Mouse (Mus musculus) adrenal gland, postnatal 10 days (tissue): ENCODE results near the gene Surf1. TPM values are rescaled to one million over a fixed set of nuclear protein-coding genes. Genes with fewer than 3 reads are reported as not detected.
"Not testable (repeated sequence)": the region's sequence is repeated elsewhere in the genome, so short reads cannot be mapped to it uniquely, and the experiment has no call there.

Source experiments
- DNase-seq: peaks from one replicate; pipeline ENCODE4 v3.0.0; 2021; ENCODE audit warnings: mixed read lengths
- total RNA-seq, 2 experiments: library from RNA; stranded (reverse); gene quantifications; 2 replicates each; pipeline ENCODE4 v1.2.3; 2021

The Surf1 gene
- total RNA-seq, 2 experiments from 2014 or later = 78.4 to 81.5 TPM

- no peak for DNase-seq
Observed at GRCm38 (mm10) chr2:26900731-26901130, 15.6 kb downstream of the Surf1 start.

- no peak for DNase-seq
Observed at GRCm38 (mm10) chr2:26895898-26896297, 20.4 kb downstream of the Surf1 start.

DNA sequence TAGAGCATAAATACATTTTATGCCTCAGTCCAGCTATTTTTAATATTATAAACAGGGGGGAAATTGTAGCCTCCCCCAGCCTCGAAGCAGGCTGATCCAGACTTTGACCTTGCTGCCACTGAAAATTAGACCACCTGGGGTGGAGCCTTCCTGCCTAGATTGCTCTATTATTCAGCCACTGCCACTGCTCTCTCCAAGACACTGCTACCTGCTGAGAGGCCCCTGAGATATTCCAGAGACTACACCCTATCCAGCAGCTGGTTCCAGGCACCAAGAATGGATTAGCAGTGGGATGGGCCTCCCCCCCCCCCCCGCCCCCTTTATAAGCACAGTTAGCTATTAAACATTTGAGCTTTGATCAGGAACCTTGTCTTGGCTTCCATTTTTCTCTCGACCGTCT is 30.2 kb downstream of the Surf1 start:
- DNase-seq = not testable (repeated sequence)

- DNase-seq = not testable (repeated sequence)
Observed at GRCm38 (mm10) chr2:26885541-26885940, 30.8 kb downstream of the Surf1 start.

DNA sequence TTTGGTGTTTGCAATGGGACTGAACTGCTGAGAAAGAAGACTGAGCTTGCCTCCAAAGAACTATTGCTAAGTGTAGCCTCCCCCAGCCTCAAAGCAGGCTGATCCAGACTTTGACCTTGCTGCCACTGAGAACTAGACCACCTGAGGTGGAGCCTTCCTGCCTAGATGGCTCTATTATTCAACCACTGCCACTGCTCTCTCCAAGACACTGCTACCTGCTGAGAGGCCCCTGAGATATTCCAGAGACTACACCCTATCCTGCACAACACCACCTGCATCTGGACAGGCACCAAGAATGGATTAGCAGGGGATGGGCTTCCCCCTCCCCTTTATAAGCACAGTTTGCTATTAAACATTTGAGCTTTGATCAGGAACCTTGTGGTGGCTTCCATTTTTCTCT is 37.8 kb downstream of the Surf1 start:
- DNase-seq = no peak

DNA sequence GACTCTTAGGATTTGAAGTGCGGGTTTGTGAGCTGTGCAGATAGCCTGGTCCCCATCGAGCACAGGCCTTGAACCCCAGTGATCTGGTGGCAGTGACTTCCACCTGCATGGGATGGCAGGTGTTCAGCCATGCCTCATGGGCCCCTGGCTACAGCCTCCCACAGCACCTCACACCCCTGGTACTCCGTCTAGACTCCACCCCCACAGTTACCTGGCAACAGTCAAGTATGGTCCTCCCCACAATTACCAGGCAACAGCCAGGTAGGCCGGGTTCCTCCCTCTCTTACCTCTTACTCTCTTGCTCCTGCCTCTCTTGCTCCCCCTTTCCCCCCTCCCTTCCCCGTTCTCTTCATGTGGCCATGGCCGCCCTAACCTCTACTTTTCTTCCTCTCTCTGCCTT is 45.7 kb downstream of the Surf1 start:
- DNase-seq = no peak

DNA sequence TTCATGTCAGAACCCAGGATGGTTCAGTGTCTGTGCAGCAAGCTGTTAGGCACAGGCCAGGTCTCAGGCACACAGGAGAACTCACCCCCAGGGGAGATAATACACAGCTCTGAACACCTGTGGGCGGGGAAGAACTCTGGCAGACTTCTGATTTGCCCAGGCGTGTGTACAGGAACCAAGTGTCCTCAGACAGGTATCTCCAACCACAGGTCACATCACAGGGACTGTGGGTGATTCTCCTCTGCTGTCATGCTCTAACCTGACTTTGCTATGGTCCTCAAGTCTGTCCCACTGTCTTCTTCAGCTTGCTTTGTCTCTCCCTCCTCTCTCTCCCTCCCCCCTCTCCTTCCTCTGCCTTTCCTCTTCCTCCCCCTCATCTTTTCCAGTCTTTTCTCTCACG is 51.5 kb downstream of the Surf1 start, which contains the start of gene Abo:
Gene Abo, minus strand, starts transcription at position 101 of the 400 bp plus-strand sequence.
- DNase-seq = no peak

Other genes starting within 250 kb of the Surf1 start
- gene Lcn4, start 245.2 kb downstream of the Surf1 start, total RNA-seq = not detected
- gene Abo, start 51.6 kb downstream of the Surf1 start, total RNA-seq = not detected
- 10 to 100 TPM; 23.1 to 24.8 TPM for gene Surf6, start 13.7 kb downstream of the Surf1 start, total RNA-seq
- 10 to 100 TPM; 49.3 to 50.2 TPM for gene Med22, start 5.9 kb downstream of the Surf1 start, total RNA-seq
- gene Rpl7a, start 5.8 kb downstream of the Surf1 start, total RNA-seq = 100 to 1,000 TPM; 516 to 520 TPM
- 10 to 100 TPM; 27.1 to 29.8 TPM for gene Surf2, start 163 bp downstream of the Surf1 start, total RNA-seq
- 100 to 1,000 TPM; 118 to 141 TPM for gene Surf4, start 17.4 kb upstream of the Surf1 start, total RNA-seq
- gene Stkld1, start 17.5 kb upstream of the Surf1 start, total RNA-seq = under 1 TPM; 0.18 to 0.27 TPM
- gene Rexo4, start 47.9 kb upstream of the Surf1 start, total RNA-seq = 10 to 100 TPM; 28.6 to 31.0 TPM
- 1 to 10 TPM; 1.9 to 3.1 TPM for gene Adamts13, start 56.9 kb upstream of the Surf1 start, total RNA-seq
- gene Cacfd1, start 93.4 kb upstream of the Surf1 start, total RNA-seq = 10 to 100 TPM; 40.6 to 42.0 TPM
- 1 to 10 TPM; 1.2 to 1.7 TPM for gene Slc2a6, start 111.5 kb upstream of the Surf1 start, total RNA-seq
- gene Mymk, start 155.6 kb upstream of the Surf1 start, total RNA-seq = 1 to 10 TPM in 1 of 2 experiments, under 1 TPM in 1; 0.45 to 2.7 TPM
- gene Adamtsl2, start 162.8 kb upstream of the Surf1 start, total RNA-seq = 10 to 100 TPM in 1 of 2 experiments, 1 to 10 TPM in 1; 8.1 to 15.9 TPM
- gene Fam163b, start 226.0 kb upstream of the Surf1 start, total RNA-seq = 1 to 10 TPM; 2.0 TPM
- gene Dbh, start 248.7 kb upstream of the Surf1 start, total RNA-seq = 100 to 1,000 TPM; 330 to 339 TPM